Mouse (Mus musculus) retina, embryonic 14.5 days (tissue): ENCODE results near the gene Pdrg1.

Experiments
- DNase-seq: peaks from one replicate; pipeline ENCODE4 v3.0.0-alpha.2; 2015; ENCODE audit warnings: low spot score

The Pdrg1 gene

DNA sequence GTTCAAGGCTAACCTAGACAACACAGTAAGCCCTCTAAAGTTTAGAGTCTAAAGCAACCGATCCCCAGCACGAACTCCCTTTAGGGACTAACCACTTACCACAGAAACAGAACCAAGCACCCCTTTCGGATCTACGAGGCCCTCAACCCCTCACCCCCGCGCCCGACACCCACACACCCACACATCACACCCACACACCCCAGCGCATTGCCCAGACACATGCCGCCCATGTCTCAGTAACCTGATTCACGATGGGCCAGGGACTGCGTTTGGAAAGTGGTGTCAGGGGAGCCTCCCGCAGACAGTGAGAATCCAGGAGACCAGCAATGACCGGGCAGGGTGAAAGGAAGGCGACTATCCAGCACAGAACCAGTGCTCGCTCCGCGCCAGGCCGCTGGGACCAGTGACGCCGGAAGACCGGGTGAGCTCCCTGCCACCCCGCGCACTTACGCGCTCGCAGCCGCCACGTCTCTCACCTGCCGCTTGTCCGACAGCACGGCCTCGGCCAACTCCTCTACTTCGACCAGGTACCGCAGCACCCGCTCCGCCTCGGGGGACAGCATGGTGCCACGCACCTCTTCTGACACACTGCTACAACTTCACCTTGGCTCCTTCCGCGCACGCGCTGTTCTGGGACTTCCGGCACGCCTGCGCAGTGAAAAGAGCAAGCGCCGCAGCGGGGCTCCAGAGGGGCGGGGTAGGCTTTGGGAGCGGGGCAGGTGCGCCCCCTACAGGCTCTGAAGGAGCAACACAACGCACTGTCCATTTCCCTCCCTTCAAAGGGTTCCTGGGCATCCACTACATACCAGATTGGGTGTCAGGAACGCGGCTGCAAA lies at the start of gene Pdrg1:
TSS of gene Pdrg1 (minus strand) at position 670 of the 836 bp plus-strand sequence.
- DNase-seq: peak; percentile 98

DNA sequence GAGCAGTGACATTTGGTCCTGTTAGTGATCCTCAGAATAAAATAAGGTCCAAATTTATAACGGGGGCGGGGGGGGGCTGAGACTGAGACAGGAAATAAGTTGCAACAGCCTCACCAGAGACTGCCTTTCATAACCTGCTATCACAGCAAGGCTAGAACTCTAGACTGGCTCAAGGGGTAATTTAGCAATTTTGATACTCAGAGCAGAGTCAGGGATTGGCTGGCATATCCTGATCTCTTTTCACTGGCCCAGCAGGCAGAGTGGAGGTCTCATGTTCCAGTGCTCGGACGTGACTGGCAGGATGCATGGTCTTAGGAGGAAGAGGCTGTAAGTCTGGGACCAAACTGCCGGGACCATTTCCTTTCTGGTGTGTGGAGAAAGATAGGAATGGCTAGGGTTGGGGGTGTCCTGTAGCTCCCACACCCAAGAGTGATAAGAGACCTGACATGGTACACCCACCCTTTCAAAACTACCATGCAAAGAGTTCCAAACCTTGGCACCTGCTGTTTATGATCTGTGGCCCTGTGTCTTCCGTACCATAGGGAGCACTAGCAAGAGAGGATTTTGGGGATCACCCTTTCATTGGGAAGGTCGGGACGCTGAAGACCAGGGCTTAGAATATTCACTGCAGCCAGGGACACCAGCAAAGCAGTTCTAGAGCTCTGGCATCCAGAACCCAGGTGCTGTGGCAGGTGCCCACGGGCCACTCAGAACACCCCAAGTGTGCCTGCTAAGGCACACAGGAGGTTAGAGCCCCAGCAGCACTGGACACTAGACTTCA lies 49.2 kb upstream of the Pdrg1 start:
- no peak for DNase-seq

DNA sequence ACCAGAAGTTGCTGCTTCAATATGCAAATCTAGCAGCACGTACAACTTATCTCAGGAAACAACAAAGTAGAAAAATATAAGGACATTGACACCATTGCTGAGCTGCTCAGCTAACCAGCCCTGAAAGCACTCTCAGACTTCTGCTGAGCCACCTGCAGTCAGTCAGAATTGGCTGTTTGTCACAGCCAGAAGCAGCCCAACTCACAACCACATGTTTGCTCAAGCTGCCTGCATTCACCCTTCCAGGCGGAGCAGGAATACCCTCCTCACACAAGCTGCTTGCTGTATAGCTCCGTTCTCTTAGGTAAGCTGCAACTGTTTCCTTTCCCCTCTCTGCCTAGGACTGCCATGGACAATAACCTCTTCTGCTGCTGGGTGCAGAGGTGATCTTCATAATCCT lies 48.2 kb upstream of the Pdrg1 start:
- DNase-seq: no peak

DNA sequence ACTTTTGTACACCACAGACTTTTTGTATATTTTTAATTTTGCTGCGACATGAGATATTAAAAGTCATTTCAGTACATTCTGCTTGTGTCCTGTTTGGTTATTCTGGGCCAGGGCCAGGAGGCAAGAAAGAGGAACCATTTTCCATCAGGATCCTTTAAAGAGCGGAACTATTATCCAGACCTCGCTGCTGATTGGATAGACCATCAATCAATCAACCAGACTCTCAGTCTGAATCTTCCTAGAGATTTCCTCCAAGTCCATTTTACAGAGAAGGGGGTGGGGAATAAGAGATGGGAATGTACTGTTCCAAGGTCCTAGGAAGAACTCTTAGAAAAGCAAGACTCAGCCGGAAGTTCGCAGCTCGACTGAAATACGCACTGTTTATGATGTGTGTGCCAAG lies 45.0 kb upstream of the Pdrg1 start:
- no peak for DNase-seq

DNA sequence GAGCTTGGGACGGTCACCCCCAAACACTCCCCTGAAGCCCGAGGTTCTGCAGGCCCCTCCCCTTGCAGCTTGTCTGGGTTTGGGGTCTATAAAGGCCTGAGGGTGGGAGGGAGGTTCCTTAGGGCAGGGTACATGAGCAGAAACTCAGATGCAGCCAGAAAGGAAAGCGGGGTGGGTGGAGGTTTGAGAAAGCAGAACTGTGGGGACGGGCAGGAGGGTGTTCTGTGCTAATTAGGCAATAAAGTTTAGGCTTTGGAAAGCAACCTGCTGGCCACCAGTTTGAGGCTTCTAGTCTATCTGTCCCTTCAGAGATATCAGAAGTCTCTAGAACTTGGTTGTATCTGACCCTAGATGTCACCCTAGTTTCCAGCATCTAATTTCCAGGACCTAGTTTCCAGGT lies 43.1 kb upstream of the Pdrg1 start:
- DNase-seq: no peak

DNA sequence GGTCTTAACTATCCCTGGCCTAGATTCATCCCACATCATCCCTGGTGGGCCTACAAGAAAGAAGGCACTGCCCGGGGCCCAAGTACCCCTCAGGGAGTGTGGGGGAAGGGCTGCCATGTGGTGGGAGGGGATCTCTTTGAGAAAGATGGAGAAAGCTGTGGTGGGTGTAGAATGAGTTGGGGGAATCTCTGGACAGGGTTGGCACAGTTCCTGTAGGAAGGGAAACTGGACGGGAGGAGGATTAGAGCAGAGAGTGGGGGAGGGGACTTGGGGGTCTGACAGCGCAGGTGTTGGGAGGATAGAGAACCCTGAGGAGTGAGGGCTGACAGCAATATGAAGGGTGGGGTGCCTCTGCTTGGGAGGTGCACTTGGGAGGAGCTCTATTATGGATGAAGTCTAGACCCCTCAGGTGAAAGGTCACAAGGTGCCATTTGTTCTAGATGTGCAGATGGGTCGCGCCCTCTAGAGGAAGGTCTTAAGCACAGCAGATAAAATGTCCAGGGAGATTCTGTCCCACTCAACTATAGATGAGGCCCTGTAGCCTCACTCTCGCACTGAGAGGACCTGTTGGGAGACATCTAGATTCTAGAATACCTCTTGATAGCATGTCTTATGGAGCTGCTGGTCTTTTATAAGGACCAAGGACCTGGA lies 40.2 kb upstream of the Pdrg1 start:
- no peak for DNase-seq

DNA sequence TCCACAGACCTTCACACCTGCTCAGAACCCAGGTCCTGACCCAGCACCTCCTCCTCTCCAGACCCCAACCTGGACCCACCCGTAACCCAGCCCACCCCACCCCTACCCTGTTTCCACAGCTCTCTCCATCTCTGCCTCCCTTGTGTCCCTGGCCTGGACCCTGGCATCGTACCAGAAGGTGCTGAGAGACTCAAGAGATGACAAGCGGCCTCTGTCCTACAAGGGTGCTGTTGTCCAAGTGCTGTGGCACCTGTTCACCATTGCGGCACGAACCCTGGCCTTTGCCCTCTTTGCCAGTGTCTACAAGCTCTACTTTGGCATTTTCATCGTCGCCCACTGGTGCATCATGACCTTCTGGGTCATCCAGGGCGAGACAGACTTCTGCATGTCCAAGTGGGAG lies 38.7 kb upstream of the Pdrg1 start:
- DNase-seq: no peak

DNA sequence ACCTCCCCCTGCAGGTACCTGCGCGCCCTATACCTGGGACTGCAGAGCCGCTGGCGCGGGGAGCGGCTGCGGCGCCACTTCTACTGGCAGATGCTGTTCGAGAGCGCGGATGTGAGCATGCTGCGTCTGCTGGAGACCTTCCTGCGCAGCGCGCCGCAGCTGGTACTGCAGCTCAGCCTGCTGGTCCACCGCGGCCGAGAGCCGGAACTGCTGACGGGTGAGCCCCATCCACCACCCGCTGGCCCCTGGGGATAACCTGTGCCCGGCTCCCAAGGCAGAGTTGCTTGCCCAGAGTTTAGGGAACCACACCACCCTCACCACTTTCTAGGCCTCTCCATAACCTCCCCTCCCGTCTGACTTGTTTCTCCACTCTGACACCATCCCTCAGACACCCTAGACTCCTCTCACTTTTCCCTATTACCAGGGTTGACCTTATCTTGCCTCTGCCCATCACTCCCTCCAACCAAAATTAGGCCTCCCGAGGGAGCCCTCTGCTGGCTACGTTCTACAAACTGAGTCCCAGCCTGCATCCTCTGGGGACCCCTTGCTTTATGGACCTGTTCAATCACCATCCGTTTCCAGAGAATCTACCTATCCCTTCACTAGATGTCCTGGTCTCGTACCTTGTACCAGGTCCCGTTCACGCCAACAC lies 37.6 kb upstream of the Pdrg1 start:
- peak; percentile 53 for DNase-seq

DNA sequence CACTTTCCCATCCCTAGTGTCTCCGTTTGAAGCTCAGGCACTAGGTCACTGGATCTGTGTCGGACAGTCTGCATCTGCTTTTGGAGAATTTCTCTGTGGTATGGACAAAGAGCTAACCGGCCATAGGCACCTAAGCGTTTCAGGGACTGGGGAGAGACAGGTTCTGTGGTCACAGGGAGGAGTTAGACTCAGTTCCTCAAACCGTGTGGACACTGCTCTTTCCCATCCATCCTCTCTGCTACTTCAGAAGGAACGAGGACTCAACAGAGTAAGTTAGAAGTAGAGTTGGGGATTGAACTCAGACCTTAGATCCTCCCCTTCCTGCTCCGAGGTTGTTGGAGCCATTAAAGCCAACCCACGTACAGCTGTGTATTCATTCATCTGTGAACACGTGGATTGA lies 36.3 kb upstream of the Pdrg1 start:
- DNase-seq: no peak

DNA sequence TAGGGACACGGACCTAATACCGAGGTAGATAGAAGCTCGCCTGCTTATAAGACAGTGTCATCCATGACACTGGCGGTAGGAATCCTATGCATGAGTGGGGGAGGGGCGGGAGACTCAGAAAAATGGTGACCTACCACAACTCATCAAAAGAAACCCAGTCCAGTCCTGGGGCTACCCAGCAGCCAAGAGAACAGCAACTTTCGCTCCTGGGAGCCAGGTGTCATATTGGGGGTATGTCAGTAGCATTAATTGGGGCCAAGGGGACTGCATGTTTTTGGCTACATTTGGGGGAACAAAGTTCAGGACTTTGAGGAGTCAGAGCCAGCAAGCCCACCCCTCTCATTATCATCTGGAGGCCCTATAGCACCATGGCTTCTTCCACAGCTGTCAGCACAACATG lies 35.9 kb upstream of the Pdrg1 start:
- no peak for DNase-seq

DNA sequence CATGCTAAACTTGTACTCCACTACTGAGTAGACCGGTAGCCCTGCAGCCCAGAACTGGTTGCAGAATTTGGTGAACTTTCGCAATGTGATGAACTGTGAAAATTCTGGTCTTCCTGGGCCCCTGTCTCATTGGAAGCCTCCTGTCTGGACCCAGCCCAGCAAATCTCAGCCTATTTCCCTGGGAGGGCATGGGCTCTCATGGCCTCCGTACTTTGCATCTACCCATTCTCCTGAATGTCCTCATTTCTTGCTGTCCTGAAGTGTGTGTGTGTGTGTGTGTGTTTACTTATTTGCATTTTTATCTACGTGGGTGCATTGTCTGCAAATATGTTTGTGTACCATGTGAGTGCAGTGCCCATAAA lies 34.8 kb upstream of the Pdrg1 start:
- no peak for DNase-seq

DNA sequence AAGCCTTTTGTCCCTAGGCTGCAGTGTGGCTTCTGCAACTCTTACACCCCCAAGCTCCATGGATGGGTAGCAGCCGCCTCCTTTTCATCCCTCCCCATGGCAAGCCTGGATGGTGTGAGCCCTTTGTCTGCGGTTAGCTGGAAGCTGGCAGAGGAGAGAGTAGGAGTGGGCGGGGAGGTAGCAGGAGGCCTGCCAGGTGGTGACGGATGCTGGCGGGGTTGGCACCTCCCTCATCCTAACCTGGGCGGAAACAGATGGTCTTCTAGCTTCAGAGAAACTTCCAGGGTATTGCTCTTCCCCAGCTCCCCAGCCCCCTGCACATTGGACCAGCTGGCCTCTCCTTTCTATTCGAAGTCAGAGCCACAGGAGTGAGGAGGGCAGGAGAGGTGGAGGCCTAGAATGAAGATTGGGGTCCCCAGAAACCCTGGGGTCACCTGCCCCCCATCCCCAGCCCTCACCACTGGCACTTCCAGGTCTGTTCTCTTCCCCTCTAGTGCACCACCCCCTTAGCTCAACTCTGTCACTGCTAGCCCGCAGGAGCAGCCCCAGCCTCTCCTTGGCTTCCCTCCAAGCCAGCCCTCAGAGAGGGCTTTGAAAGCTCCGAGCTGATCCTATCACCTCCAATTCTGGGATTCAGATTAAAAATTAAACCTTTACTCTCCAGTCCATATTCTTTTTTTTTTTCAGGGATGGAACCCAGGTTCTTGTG lies 34.2 kb upstream of the Pdrg1 start:
- no peak for DNase-seq

DNA sequence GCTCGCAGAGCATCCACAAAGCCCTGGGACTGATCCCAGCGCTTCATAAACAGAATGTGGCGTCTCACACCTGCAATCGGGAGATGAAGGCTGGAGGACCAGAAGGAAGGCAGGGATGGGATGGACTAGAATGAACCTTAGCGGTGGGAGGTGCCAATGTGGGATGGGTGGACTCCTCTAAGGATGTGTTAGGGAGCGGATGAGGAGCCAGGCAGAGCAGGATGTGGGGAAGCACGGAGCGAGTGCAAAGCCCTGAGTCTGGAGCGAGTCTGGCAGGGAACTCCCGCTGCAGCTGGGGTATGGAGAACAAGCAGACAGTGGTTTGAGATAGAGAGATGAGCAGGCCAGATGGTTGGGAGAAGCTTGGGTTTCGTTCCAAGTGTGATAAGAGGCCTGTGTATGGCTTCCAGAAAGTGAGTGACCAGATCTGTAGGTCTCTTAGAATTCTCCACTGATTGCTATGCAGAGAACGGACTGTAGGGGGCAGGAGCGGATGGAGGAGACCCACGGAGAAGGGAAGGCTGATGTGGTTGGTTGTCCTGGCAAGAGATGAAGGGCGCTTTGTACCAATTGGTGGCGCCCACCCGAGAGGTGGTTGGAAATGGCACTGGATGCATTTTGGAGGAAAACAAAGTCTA lies 32.7 kb upstream of the Pdrg1 start:
- DNase-seq: peak; percentile 69

DNA sequence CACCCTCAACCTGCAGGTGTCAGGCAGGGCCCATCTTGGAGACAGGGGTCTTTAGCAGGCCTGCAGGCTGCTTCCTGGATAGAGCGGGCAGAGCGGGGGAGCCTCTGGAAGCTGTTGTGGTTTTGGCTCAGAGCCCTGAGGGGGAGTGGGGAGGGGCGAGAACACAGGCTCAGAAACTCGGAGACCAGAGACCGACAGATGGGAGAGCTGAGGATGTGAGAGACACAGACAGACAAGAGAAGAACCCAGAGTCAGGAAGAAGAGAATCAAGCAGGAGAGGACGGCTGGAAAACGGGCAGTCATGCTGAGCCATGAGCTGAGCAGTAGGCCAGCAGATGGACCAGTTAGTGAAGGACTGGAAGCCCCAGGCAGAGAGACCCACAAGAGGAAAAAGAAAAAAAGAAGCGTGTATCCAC lies 30.7 kb upstream of the Pdrg1 start:
- no peak for DNase-seq

DNA sequence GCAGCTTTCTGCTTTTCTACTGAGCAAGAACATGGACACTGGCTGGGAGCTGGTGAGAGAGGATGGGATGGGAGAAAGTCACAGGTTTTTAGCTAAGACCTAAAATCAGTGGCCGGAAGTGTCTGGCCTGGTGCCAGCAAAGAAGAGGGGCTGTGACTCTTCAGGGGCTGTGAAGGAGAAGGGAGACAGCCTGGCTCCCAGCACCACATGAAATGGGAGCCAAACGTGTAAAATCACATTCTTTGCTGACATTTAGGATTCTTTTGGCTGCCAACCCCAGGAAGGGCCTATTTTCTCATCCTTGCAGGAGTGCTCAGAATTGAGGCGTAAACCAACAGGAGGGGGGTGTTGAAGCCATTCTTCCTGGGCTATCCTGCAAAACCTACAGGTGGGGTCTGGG lies 28.7 kb upstream of the Pdrg1 start:
- no peak for DNase-seq

DNA sequence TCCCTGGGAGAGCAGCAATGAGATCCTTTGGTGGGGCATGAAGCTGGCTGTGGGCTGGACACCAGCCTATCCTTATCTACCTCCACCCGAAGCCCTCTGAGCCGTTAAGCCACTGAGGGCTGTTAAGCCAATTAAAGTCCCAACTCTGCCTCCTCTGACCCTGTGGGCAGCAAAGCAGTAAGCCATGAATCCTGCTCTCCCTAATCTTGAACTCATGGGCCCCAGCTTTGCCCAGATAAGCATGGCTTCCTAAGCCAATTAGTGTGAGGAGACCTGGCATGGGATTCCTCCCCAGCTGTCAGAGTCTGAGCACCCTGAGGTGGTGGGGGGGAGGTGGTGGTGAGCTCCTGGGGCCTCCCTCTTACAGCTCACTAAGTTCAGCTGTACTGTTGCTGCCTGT lies 21.5 kb upstream of the Pdrg1 start:
- DNase-seq: peak; percentile 55

DNA sequence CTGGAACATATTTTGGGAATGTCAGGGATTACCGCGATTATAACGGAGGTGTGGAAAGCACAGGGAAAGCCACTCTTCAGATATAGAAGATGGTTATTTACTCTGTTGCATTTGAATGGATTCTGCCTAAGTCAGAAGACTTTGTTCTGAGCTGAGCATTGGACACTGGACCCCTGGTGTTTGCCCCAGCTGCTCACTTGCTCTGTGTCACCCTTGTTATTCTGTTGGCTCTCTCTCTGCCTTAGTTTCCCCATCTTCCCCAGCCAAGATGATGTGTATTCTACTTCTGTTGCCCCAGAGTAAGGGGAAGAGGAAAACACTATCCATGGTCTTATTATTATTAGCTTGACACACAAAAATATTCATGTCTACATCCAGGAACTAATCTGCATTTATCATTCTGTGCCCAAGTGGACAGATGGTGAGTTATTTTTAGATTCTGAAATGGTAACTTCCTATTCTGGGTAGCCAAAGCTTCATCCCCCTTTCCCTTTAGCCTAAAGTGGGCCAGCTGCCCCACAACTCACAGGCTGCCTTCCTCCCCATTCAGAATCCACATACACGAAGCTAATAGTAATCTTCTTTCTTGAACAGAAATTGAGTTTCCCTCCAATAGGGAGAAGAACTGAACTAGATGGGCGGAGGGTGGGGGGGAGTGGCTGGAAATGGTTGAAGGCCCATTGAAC lies 18.5 kb upstream of the Pdrg1 start:
- no peak for DNase-seq

DNA sequence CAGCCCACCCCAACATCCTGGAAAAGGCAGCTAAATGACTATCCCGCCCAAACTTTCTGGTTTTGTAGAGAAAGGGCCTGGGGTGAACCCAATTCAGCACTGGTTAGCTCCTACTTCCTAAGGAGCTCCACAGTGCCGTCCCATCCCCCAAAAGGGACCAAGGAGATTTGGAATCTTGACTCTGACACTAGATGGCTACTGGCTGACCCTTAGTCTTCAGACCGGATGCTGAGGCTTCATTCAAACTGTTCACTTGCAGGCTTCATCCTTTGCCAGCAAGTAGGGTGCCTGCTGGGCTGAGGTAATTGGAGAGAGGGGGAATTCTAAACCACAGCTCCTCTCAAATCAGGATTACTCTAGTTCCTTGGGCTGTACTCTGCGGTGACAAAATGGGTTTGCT lies 17.7 kb upstream of the Pdrg1 start:
- no peak for DNase-seq

DNA sequence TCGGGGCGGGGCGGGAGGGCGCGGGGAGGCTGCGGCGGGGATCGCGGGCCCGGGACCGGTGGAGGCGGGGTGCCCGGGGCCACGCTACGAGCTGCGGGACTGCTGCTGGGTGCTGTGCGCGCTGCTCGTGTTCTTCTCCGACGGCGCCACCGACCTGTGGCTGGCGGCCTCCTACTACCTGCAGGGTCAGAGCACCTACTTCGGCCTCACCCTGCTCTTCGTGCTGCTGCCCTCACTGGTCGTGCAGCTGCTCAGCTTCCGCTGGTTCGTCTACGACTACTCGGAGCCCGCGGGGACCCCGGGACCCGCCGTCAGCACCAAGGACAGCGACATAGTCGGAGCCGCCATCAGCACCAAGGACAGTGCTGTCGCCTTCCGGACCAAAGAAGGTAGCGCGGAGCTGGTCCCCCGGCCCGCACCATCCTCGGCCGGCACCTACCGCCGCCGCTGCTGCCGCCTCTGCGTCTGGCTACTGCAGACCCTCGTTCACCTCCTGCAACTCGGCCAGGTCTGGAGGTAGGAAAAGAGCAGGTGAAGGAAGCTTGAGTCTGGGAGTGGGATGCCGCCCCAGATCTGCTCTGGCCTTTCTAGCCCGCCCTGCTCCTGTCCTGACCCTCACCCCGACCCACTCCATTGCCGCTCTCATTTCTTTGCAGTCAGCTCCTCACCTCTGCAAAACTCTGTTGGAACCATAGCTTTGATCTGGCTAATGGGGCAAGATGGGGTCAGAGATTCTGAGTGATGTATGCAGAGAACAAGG lies 17.0 kb upstream of the Pdrg1 start:
- DNase-seq: peak; percentile 86
